Mouse (Mus musculus) brain, embryonic 14.5 days (tissue): Measurements from ENCODE around the gene Stx18.

ENCODE experiments used
- CTCF ChIP-seq: fragments of 200-500 bp; IDR thresholded peaks from 2 replicates; pipeline ENCODE4 v1.5.1; 2012; ENCODE audit warnings: inconsistent platforms, mild to moderate bottlenecking, moderate library complexity, borderline replicate concordance; ENCODE audit not compliant: insufficient read depth, insufficient read length; ENCODE audit errors: extremely low read depth
- POLR2A ChIP-seq: fragments of 200-500 bp; IDR thresholded peaks from 2 replicates; pipeline ENCODE4 v1.6.1; 2012; ENCODE audit warnings: mild to moderate bottlenecking, inconsistent platforms, borderline replicate concordance; ENCODE audit not compliant: poor library complexity, insufficient read depth, insufficient read length, severe bottlenecking; ENCODE audit errors: extremely low read depth

DNA sequence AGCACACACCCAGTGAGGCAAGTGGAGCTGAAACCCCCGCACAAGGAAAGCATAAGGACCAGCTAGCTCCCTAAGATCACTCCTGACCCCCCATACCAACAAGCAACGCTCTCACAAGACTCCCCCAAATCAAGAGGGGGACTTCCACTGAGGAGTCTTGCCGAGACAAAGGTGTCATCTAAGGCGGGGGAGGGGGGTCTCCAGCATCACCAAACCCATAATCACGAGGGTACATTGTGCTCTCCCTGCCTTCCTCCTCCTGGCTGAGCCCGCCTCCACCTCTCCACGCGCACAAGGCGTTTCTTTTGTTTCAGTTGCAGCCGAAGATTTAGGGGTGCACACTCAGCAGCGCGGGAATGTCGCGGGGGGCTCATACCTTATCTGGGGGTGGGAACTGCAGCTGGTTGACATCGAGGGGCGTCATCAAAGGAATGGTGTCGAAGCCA, 120.0 kb downstream of the Stx18 start:
- no peak for TF ChIP-seq CTCF
- peak; percentile 17; the same call in 1 of the 2 replicates for TF ChIP-seq POLR2A
